Mouse (Mus musculus) lung, embryonic 16.5 days (tissue): Measurements from ENCODE around the gene Mapk13. TPM values are rescaled to one million over a fixed set of nuclear protein-coding genes. Genes with fewer than 3 reads are reported as not detected.

ENCODE experiments used
- ATAC-seq: fragments of 200-750 bp; cut with Nextera tagmentation; 2 replicates; pipeline ENCODE4 v1.8.0; 2017; ENCODE audit warnings: low read depth, mild to moderate bottlenecking, moderate library complexity
- H3K27ac ChIP-seq: fragments of 300-500 bp; sonication (generic); 2 replicates; pipeline ENCODE4 v1.5.1; 2014; ENCODE audit warnings: mild to moderate bottlenecking, control low read depth, low read length
- H3K27me3 ChIP-seq: fragments of 300-500 bp; sonication (generic); 2 replicates; pipeline ENCODE4 v1.6.1; 2014; ENCODE audit warnings: low read depth, low read length, mixed read lengths; ENCODE audit not compliant: control insufficient read depth, insufficient read depth
- H3K36me3 ChIP-seq: fragments of 300-500 bp; sonication (generic); 2 replicates; pipeline ENCODE4 v1.6.1; 2014; ENCODE audit warnings: low read length; ENCODE audit not compliant: control insufficient read depth, insufficient read depth
- H3K4me1 ChIP-seq: fragments of 300-500 bp; sonication (generic); replicated peaks from 2 replicates; pipeline ENCODE4 v1.6.1; 2014; ENCODE audit warnings: low read length, mixed read lengths; ENCODE audit not compliant: control insufficient read depth, insufficient read depth
- H3K4me2 ChIP-seq: fragments of 300-500 bp; sonication (generic); 2 replicates; pipeline ENCODE4 v1.6.1; 2014; ENCODE audit warnings: low read depth, low read length, control low read depth
- H3K4me3 ChIP-seq: fragments of 300-500 bp; sonication (generic); 2 replicates; pipeline ENCODE4 v1.5.1; 2014; ENCODE audit warnings: mild to moderate bottlenecking, low read length, control low read depth
- H3K9ac ChIP-seq: fragments of 300-500 bp; sonication (generic); 2 replicates; pipeline ENCODE4 v1.6.1; 2014; ENCODE audit warnings: low read length, control low read depth
- H3K9me3 ChIP-seq: fragments of 300-500 bp; sonication (generic); 2 replicates; pipeline ENCODE4 v1.6.1; 2016; ENCODE audit warnings: low read length; ENCODE audit not compliant: control insufficient read depth
- WGBS: fragments of 180-500 bp; shearing (Covaris S2); extraction: QIAGEN DNeasy Blood & Tissue Kit; methylation state at CpG from one replicate; pipeline ENCODE4 v1.1.7; 2014; 5-methylcytosine and 5-hydroxymethylcytosine counted together
- polyA plus RNA-seq: library from polyadenylated mRNA; unstranded; fragments of >200 nt; fragmentation: Nextera tagmentation; extraction: Ambion mirVana; gene quantifications from 2 replicates; pipeline ENCODE4 v1.2.1, GENCODE M21; 2015

Gene Mapk13
- polyA plus RNA-seq, 1 experiment from 2014 or later: 78.6 TPM

DNA sequence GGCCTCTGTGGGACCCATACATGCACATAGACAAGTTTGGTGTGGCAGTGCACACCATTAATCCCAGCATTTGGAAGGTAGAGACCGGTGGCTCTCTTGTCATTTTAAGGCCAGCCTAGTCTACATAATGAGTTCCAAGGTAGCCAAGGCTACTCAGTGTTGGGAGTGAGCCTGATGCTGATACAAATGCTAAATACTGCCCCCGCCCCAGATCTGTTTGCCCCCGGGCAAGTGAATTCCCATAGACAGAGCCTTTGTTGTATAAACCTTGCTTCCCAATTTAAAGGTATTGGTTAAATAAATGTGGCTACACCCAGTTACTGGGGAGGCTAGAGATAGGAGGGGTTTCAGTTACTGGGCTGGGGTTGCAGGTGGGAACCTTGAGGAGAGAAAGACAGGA is 15.9 kb downstream of the Mapk13 start:
- 85% methylated on average over 3 of the region's 3 CpGs for WGBS
- Histone ChIP-seq H3K27me3 (no peaks in the 10 kb centered on the region), H3K9me3 (no peaks in the 10 kb centered on the region), H3K4me3 (no peak overlapping the region), H3K9ac (no peak overlapping the region), H3K27ac (no peak overlapping the region), H3K4me2 (no peak overlapping the region), H3K36me3 (no peaks in the 10 kb centered on the region), H3K4me1 (no peaks in the 10 kb centered on the region)
- ATAC-seq: no peak

GRCm38 (mm10) chr17:28787507-28787906 is 18.4 kb downstream of the Mapk13 start:
- no peak overlapping the region for H3K27ac ChIP-seq
- no peak overlapping the region for H3K4me2 ChIP-seq
- 94% methylated on average over 12 of the region's 12 CpGs for WGBS
- H3K27me3 ChIP-seq: no peaks in the 10 kb centered on the region
- ATAC-seq: no peak
- H3K36me3 ChIP-seq: no peaks in the 10 kb centered on the region
- H3K9ac ChIP-seq: no peak overlapping the region
- no peaks in the 10 kb centered on the region for H3K4me1 ChIP-seq
- no peak overlapping the region for H3K4me3 ChIP-seq
- H3K9me3 ChIP-seq: no peaks in the 10 kb centered on the region

- H3K27ac ChIP-seq: no peak overlapping the region
- H3K4me1 ChIP-seq: peaks cover 12% of the 10 kb centered on the region
- H3K27me3 ChIP-seq: no peaks in the 10 kb centered on the region
- H3K9ac ChIP-seq: no peak overlapping the region
- ATAC-seq: no peak
- no peaks in the 10 kb centered on the region for H3K36me3 ChIP-seq
- H3K9me3 ChIP-seq: no peaks in the 10 kb centered on the region
- no peak overlapping the region for H3K4me3 ChIP-seq
- no peak overlapping the region for H3K4me2 ChIP-seq
- 86% methylated on average over 4 of the region's 4 CpGs for WGBS
Measured at GRCm38 (mm10) chr17:28797031-28797430, 27.9 kb downstream of the Mapk13 start.

GRCm38 (mm10) chr17:28799291-28800160 is 30.4 kb downstream of the Mapk13 start:
- H3K27me3 ChIP-seq: no peaks in the 10 kb centered on the region
- ATAC-seq: no peak
- H3K4me3 ChIP-seq: peak overlapping the region; percentile 75
- H3K9me3 ChIP-seq: no peaks in the 10 kb centered on the region
- peak overlapping the region; percentile 97; the same call in 1 of the 2 replicates for H3K27ac ChIP-seq
- H3K4me1 ChIP-seq: peaks cover 21% of the 10 kb centered on the region
- WGBS: 5% methylated on average over 14 of the region's 14 CpGs
- peak overlapping the region; percentile 89 for H3K4me2 ChIP-seq
- no peaks in the 10 kb centered on the region for H3K36me3 ChIP-seq
- H3K9ac ChIP-seq: peak overlapping the region; percentile 98; the same call in 1 of the 2 replicates

DNA sequence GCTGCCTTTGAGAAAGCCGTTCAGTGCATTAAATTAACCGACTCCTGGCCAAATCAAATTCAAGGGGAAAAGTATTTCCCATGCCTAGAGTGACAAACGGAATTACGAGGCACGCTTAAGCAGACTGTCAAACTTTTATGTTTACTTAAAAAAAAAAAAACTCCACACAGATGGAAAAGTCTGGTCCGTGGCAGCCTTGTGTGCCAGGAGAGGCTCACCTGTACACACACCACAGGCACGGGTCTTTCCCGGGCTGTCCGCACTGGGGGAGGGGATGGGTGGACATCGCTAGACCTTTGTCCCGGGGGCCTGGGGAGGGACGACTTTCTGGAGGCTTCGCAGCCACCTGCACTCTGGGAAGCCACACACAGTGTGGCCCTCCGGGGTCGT is 31.2 kb downstream of the Mapk13 start:
- WGBS: under 1% methylated on average over 15 of the region's 15 CpGs
- no peak; the same call in 1 of the 2 replicates for ATAC-seq
- peak overlapping the region; percentile 97 for H3K27ac ChIP-seq

DNA sequence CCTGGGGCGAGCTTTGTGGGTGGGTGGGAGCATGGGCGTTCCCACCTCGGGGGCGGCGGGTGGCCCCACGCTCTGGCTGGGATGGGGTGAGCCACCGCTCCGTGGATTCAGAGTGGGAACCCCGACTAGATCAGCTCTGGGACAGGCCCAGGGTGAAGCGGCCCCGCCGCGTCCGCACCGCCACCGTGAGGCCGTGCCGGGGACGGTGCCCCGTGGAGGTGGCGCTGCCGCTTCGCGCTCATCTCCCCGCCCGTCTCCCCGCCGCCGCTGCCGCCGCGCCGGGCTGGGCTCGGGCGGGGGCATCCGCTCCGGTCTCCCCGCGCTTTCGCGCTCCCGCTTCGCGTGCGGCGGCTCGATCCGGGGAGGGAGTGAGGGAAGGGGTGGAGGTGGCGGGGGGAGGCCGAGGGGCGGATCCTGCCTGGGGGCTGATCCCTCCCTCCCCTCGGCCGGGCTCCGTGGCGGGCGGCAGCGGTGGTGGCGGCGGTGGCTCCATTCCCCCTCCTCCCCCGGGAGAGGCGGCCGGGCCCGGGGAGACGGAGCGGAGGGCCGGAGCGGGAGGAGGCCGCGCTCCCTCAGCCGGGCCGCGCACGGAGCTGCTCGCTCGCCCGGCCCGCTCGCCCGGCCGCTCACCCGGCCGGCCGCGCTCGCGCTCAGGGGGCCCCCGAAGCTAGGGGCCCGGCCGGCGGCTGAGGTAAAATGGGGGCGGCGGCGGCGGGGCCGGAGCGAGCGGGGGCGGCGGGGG is 31.7 kb downstream of the Mapk13 start, which contains the start of gene Brpf3:
Brpf3 (plus strand) TSS at position 420 of the 742 bp plus-strand sequence.
- H3K9me3 ChIP-seq: no peaks in the 10 kb centered on the region
- WGBS: under 1% methylated on average over 17 of the region's 99 CpGs

More for the DNA sequence above, 31.2 kb downstream of the Mapk13 start:
- Histone ChIP-seq H3K9ac (peak overlapping the region; percentile 98), H3K9me3 (no peaks in the 10 kb centered on the region), H3K4me2 (peak overlapping the region; percentile 89), H3K36me3 (0 out of 2 replicates have a peak, but pooled peaks cover 2% of the 10 kb centered on the region), H3K27me3 (no peaks in the 10 kb centered on the region), H3K4me3 (peak overlapping the region; percentile 75), H3K4me1 (peaks cover 21% of the 10 kb centered on the region)

DNA sequence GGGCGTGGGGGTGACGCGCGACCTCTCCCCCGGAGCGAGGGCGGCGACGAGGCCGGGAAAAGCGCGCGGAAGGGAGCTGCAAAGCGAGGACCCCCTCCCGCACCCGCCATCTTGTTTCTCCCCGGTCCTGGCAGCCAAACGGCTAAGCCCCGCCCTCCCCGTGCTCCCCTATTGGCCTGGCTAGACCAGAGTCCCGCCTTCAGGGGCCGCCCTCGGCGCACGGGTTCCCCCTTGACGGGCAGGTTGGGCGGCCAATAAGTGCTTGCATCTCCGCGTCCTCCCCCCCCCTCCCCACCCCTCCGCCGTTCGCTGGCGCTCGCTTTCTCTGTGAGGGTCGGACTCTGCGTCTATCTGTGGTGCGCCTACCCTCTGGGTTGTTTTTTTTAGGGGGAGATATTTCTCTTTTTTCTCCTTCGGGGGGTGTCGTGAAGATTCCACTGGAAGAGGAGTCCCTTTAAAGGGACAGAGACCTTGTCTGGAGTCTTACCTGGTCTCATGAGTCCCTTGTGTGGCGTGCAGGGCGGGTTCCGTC is 32.4 kb downstream of the Mapk13 start:
- no peaks in the 10 kb centered on the region for H3K27me3 ChIP-seq
- peak; percentile 99 for ATAC-seq
- H3K36me3 ChIP-seq: peaks cover 10% of the 10 kb centered on the region
- peak overlapping the region; percentile 89 for H3K4me2 ChIP-seq
- H3K4me1 ChIP-seq: peaks cover 21% of the 10 kb centered on the region
- peak overlapping the region; percentile 97 for H3K27ac ChIP-seq
- H3K9ac ChIP-seq: peak overlapping the region; percentile 98
- WGBS: under 1% methylated on average over 40 of the region's 42 CpGs
- peak overlapping the region; percentile 75 for H3K4me3 ChIP-seq
- H3K9me3 ChIP-seq: no peaks in the 10 kb centered on the region

More for the DNA sequence above, 31.7 kb downstream of the Mapk13 start, which contains the start of gene Brpf3:
- Histone ChIP-seq H3K4me1 (peaks cover 21% of the 10 kb centered on the region), H3K36me3 (peaks cover 3% of the 10 kb centered on the region; the same call in 1 of the 2 replicates), H3K9ac (peak within 1 kb of the TSS; percentile 98), H3K27ac (peak within 1 kb of the TSS; percentile 97), H3K4me3 (peak within 1 kb of the TSS; percentile 75), H3K27me3 (no peaks in the 10 kb centered on the region), H3K4me2 (peak within 1 kb of the TSS; percentile 89)
- peak; percentile 87 for ATAC-seq

DNA sequence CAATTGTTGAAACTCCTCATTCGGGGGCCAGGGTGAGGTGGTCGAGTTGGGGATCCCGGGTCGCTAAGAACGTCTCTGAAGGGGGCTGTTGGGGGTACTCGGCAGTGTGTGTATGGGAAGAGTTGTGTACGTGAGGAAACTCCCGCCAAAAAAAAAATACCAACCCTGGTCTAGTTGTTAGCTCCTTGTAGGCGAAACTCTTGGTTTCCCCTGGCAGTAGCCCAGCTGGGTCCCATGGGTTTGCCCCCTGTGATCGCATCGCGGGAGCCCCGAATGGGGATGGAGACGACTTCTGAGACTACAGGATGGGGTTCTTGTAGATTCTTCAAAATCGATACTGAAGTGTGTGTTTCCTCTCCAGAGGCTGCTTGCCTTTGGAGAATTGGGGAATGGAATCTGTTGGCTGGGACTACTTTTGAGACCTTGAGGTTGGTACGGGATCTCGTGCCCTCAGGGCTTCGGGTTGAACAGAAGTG is 32.9 kb downstream of the Mapk13 start:
- peak overlapping the region; percentile 18; the same call in 1 of the 2 replicates for H3K27ac ChIP-seq
- ATAC-seq: no peak
- peak overlapping the region; percentile 75 for H3K4me3 ChIP-seq
- H3K36me3 ChIP-seq: peaks cover 15% of the 10 kb centered on the region
- H3K9me3 ChIP-seq: no peaks in the 10 kb centered on the region
- peaks cover 21% of the 10 kb centered on the region for H3K4me1 ChIP-seq
- WGBS: under 1% methylated on average over 18 of the region's 18 CpGs
- peak overlapping the region; percentile 76 for H3K9ac ChIP-seq
- H3K4me2 ChIP-seq: peak overlapping the region; percentile 84
- no peaks in the 10 kb centered on the region for H3K27me3 ChIP-seq
